Mouse (Mus musculus): ENCODE results near the gene Zbed6.

- TF ChIP-seq CTCF (IDR thresholded peaks at IDR 0.05; ENCODE audit: borderline replicate concordance, extremely low read depth, insufficient read depth, insufficient read length) (no peak), POLR2A (IDR thresholded peaks at IDR 0.05; ENCODE audit: borderline replicate concordance, extremely low read depth, insufficient read depth, insufficient read length, poor library complexity, severe bottlenecking) (no peak)
Measured at GRCm38 (mm10) chr1:133691046-133691445, 30.4 kb upstream of the Zbed6 start.

Data from brain, embryonic 14.5 days (tissue).